Mouse (Mus musculus) lung, embryonic 16.5 days (tissue): Measurements from ENCODE around the gene Ttll5. TPM values are rescaled to one million over a fixed set of nuclear protein-coding genes. Genes with fewer than 3 reads are reported as not detected.

ENCODE experiments used
- ATAC-seq: fragments of 200-750 bp; cut with Nextera tagmentation; 2 replicates; pipeline ENCODE4 v1.8.0; 2017; ENCODE audit warnings: low read depth, mild to moderate bottlenecking, moderate library complexity
- H3K27ac ChIP-seq: fragments of 300-500 bp; sonication (generic); 2 replicates; pipeline ENCODE4 v1.5.1; 2014; ENCODE audit warnings: mild to moderate bottlenecking, control low read depth, low read length
- H3K27me3 ChIP-seq: fragments of 300-500 bp; sonication (generic); 2 replicates; pipeline ENCODE4 v1.6.1; 2014; ENCODE audit warnings: low read depth, low read length, mixed read lengths; ENCODE audit not compliant: control insufficient read depth, insufficient read depth
- H3K36me3 ChIP-seq: fragments of 300-500 bp; sonication (generic); 2 replicates; pipeline ENCODE4 v1.6.1; 2014; ENCODE audit warnings: low read length; ENCODE audit not compliant: control insufficient read depth, insufficient read depth
- H3K4me1 ChIP-seq: fragments of 300-500 bp; sonication (generic); replicated peaks from 2 replicates; pipeline ENCODE4 v1.6.1; 2014; ENCODE audit warnings: low read length, mixed read lengths; ENCODE audit not compliant: control insufficient read depth, insufficient read depth
- H3K4me2 ChIP-seq: fragments of 300-500 bp; sonication (generic); 2 replicates; pipeline ENCODE4 v1.6.1; 2014; ENCODE audit warnings: low read depth, low read length, control low read depth
- H3K4me3 ChIP-seq: fragments of 300-500 bp; sonication (generic); 2 replicates; pipeline ENCODE4 v1.5.1; 2014; ENCODE audit warnings: mild to moderate bottlenecking, low read length, control low read depth
- H3K9ac ChIP-seq: fragments of 300-500 bp; sonication (generic); 2 replicates; pipeline ENCODE4 v1.6.1; 2014; ENCODE audit warnings: low read length, control low read depth
- H3K9me3 ChIP-seq: fragments of 300-500 bp; sonication (generic); 2 replicates; pipeline ENCODE4 v1.6.1; 2016; ENCODE audit warnings: low read length; ENCODE audit not compliant: control insufficient read depth
- WGBS: fragments of 180-500 bp; shearing (Covaris S2); extraction: QIAGEN DNeasy Blood & Tissue Kit; methylation state at CpG from one replicate; pipeline ENCODE4 v1.1.7; 2014; 5-methylcytosine and 5-hydroxymethylcytosine counted together
- polyA plus RNA-seq: library from polyadenylated mRNA; unstranded; fragments of >200 nt; fragmentation: Nextera tagmentation; extraction: Ambion mirVana; gene quantifications from 2 replicates; pipeline ENCODE4 v1.2.1, GENCODE M21; 2015

The Ttll5 gene
- polyA plus RNA-seq, 1 experiment from 2014 or later, result 17.5 TPM

GRCm38 (mm10) chr12:85859111-85859510 lies 34.7 kb downstream of the Ttll5 start:
- Histone ChIP-seq H3K4me3 (no peak overlapping the region), H3K27me3 (no peaks in the 10 kb centered on the region), H3K4me1 (peaks cover 8% of the 10 kb centered on the region), H3K9ac (no peak overlapping the region), H3K27ac (peak overlapping the region; percentile 81), H3K4me2 (no peak overlapping the region), H3K36me3 (peaks cover 2% of the 10 kb centered on the region; the same call in 1 of the 2 replicates), H3K9me3 (no peaks in the 10 kb centered on the region)
- ATAC-seq, result peak; percentile 71
- 41% methylated on average over 3 of the region's 3 CpGs for WGBS

DNA sequence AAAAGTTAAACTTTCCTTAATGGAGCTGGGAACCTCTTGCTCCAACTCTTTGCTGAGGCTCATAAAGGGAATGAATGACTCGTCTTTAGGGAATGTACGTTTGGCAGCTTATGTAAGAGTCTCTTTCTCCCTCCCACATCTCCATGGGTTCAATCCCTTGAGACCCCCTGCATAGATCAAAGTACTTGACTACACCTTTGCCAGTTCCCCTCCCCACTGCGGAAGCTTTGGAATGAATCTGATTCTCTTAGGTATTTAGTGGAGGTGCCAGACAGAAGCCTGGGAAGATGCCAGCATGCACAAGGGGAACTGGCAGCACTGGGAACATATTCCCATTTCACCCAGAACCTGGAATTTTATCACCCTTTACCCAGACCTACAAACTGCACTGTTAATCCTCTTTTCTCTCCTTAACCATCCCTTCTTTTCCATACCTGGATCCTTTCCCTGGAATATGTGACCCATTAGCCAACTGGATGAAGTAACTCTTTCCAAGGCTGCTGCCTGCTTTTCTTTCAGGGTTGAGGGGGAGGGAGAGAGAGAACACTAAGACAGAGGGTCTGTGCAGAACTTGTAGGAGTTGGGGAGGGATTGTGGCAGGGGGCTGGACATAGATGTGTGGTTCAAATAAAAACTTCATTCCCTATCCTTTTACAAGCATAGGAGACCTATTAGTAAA lies 35.2 kb downstream of the Ttll5 start:
- Histone ChIP-seq H3K4me3 (no peak overlapping the region), H3K4me2 (no peak overlapping the region), H3K36me3 (peaks cover 2% of the 10 kb centered on the region; the same call in 1 of the 2 replicates), H3K4me1 (peaks cover 8% of the 10 kb centered on the region), H3K9me3 (no peaks in the 10 kb centered on the region), H3K9ac (no peak overlapping the region), H3K27ac (peak overlapping the region; percentile 81), H3K27me3 (no peaks in the 10 kb centered on the region)
- WGBS, result 23% methylated on average over 3 of the region's 3 CpGs
- ATAC-seq, result peak; percentile 50

- Histone ChIP-seq H3K27me3 (no peaks in the 10 kb centered on the region), H3K36me3 (no peaks in the 10 kb centered on the region; the same call in 1 of the 2 replicates), H3K4me2 (no peak overlapping the region), H3K27ac (peak overlapping the region; percentile 37), H3K9ac (no peak overlapping the region), H3K4me3 (no peak overlapping the region), H3K4me1 (peaks cover 11% of the 10 kb centered on the region), H3K9me3 (no peaks in the 10 kb centered on the region)
- WGBS, result 28% methylated on average over 2 of the region's 2 CpGs
- ATAC-seq, result 0 out of 2 replicates have a peak, but pooled peaks have one; percentile 42
These were observed 38.1 kb downstream of the Ttll5 start for GRCm38 (mm10) chr12:85862514-85862913.

GRCm38 (mm10) chr12:85865526-85865925 lies 41.1 kb downstream of the Ttll5 start:
- H3K36me3 ChIP-seq, result no peaks in the 10 kb centered on the region; the same call in 1 of the 2 replicates
- peaks cover 14% of the 10 kb centered on the region for H3K4me1 ChIP-seq
- no peak overlapping the region for H3K4me3 ChIP-seq
- ATAC-seq, result no peak
- no peaks in the 10 kb centered on the region for H3K9me3 ChIP-seq
- H3K4me2 ChIP-seq, result no peak overlapping the region
- no peak overlapping the region for H3K27ac ChIP-seq
- no peak overlapping the region for H3K9ac ChIP-seq
- no peaks in the 10 kb centered on the region for H3K27me3 ChIP-seq
- 73% methylated on average over 3 of the region's 3 CpGs for WGBS

GRCm38 (mm10) chr12:85866624-85867023 lies 42.2 kb downstream of the Ttll5 start:
- Histone ChIP-seq H3K4me3 (no peak overlapping the region), H3K27ac (no peak overlapping the region), H3K27me3 (no peaks in the 10 kb centered on the region), H3K4me1 (peaks cover 14% of the 10 kb centered on the region), H3K9ac (no peak overlapping the region), H3K9me3 (no peaks in the 10 kb centered on the region), H3K4me2 (no peak overlapping the region), H3K36me3 (no peaks in the 10 kb centered on the region)
- ATAC-seq, result no peak
- 58% methylated on average over 4 of the region's 4 CpGs for WGBS

- Histone ChIP-seq H3K9me3 (no peaks in the 10 kb centered on the region), H3K27me3 (no peaks in the 10 kb centered on the region), H3K4me3 (no peak overlapping the region), H3K9ac (no peak overlapping the region), H3K4me2 (no peak overlapping the region), H3K36me3 (no peaks in the 10 kb centered on the region), H3K27ac (no peak overlapping the region), H3K4me1 (peaks cover 14% of the 10 kb centered on the region)
- ATAC-seq, result no peak
These were observed 42.7 kb downstream of the Ttll5 start for GRCm38 (mm10) chr12:85867125-85867524.

DNA sequence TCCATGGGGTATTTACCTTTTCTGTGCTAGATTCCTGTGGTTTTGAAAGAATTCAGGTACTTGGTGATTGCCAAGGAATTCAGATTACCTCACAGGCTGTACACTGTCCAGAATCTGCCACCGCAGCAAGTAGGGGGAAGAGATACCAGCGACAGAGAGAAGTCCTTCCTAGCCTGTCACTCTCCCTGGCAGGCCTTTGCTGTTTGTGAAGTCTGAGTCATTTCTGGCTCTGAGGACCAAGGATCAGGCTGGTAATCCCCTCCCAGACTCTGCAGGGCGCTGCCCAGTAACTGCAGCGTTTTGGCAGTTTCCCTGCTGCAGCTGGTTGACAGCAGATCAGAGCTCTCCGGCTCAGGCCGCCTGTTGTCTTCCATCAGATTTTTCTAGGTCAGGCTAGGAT lies 45.0 kb downstream of the Ttll5 start:
- H3K9me3 ChIP-seq, result no peaks in the 10 kb centered on the region
- no peaks in the 10 kb centered on the region for H3K36me3 ChIP-seq
- no peak overlapping the region for H3K9ac ChIP-seq
- 23% methylated on average over 6 of the region's 6 CpGs for WGBS
- no peak overlapping the region for H3K4me2 ChIP-seq
- H3K4me3 ChIP-seq, result no peak overlapping the region
- H3K27ac ChIP-seq, result peak overlapping the region; percentile 77
- no peaks in the 10 kb centered on the region for H3K27me3 ChIP-seq
- peak; percentile 93 for ATAC-seq
- H3K4me1 ChIP-seq, result peaks cover 14% of the 10 kb centered on the region

- WGBS, result 58% methylated on average over 8 of the region's 8 CpGs
- no peak overlapping the region for H3K4me3 ChIP-seq
- no peak overlapping the region for H3K4me2 ChIP-seq
- peak overlapping the region; percentile 93 for H3K27ac ChIP-seq
- no peaks in the 10 kb centered on the region for H3K9me3 ChIP-seq
- H3K36me3 ChIP-seq, result peaks cover 3% of the 10 kb centered on the region
- 0 out of 2 replicates have a peak overlapping the region, but pooled peaks have one; percentile 34 for H3K9ac ChIP-seq
- peaks cover 15% of the 10 kb centered on the region for H3K4me1 ChIP-seq
- peak; percentile 87 for ATAC-seq
- H3K27me3 ChIP-seq, result no peaks in the 10 kb centered on the region
These were observed 55.3 kb downstream of the Ttll5 start for GRCm38 (mm10) chr12:85879631-85880314.

GRCm38 (mm10) chr12:85885024-85885423 lies 60.6 kb downstream of the Ttll5 start:
- Histone ChIP-seq H3K27me3 (no peaks in the 10 kb centered on the region), H3K9ac (no peak overlapping the region), H3K4me2 (no peak overlapping the region), H3K4me1 (peaks cover 8% of the 10 kb centered on the region), H3K9me3 (no peaks in the 10 kb centered on the region), H3K36me3 (no peaks in the 10 kb centered on the region), H3K4me3 (no peak overlapping the region), H3K27ac (no peak overlapping the region)
- no peak for ATAC-seq
- WGBS, result 93% methylated on average over 3 of the region's 3 CpGs
